Mouse (Mus musculus) cerebellum, postnatal 36 days (tissue): ENCODE data around the gene Olfr559.
A peak's percentile ranks its signal among the peaks of the same experiment; 100 is the strongest.

Experiments
- DNase-seq, 2 experiments: peaks; one replicate each; pipeline ENCODE4 v3.0.0; 2021 to 2022; ENCODE audit warnings: mixed read lengths in 2 of 2

Gene Olfr559

DNA sequence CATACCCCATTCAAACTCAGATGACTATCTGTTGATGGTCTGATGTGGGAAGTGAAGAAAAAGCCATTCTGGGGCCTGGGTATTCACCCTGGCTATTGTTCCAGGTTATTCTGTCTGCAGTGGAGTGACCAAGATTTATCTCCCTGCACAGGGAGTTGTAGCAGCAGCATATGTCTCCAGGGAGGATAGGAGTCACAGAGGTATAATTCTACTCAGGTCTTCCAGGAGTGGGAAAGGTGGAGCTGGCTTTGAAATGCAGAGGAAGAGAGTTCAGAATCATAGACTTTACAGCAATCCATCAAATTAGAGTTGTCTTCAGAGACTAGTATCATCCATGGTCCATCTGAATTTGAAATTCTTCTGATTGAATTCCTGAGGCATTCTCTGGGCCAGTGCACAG, at the start of gene Olfr559:
TSS of gene Olfr559 (minus strand) at position 101 of the 400 bp plus-strand sequence.
- DNase-seq = no peak

DNA sequence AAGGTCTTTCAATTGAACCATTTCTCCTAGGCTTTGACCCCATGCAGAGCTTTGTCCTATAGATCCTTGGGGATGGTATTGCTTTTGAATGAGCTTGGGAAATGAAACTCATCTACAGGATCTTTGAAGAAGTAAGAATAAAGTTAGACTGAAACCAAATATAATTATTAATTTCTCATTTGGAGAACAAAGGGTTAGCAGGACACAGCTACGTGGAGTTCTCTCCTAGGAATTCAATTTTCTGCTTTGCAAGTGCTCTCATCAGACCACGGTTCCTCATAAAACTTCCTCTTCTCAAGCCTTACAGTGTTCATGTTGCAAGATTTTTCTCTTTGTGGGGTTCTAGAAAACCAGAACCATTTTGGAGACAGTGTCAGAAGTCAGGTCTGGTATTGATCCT, 43.6 kb upstream of the Olfr559 start, which contains the start of gene Olfr561:
TSS of gene Olfr561 (plus strand) at position 301 of the 400 bp plus-strand sequence.
- DNase-seq = no peak

DNA sequence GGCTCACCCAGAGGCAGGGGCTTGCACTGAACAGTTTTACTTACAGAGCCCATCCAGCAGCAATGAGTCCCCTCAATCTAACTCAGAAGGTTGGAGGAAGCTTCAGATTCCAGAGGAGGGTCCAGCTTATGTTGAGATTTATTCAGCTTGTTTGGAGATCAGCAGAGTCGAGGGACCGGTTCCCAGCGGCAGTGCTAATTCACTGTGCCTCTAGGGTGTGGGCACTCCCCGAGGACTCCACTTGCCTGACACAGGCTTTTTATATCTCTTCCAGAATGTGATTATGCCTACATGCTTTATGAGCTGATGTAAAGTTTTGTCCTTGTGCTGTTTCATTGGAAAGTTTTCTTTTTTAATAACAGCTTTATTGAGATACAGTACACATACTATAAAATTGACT, 32.0 kb upstream of the Olfr559 start, which contains the start of the genes Olfr560 and Olfr78:
TSS of gene Olfr560 (minus strand) at position 101 of the 400 bp plus-strand sequence.
TSS of gene Olfr78 (minus strand) at position 206 of the 400 bp plus-strand sequence.
- no peak for DNase-seq

DNA sequence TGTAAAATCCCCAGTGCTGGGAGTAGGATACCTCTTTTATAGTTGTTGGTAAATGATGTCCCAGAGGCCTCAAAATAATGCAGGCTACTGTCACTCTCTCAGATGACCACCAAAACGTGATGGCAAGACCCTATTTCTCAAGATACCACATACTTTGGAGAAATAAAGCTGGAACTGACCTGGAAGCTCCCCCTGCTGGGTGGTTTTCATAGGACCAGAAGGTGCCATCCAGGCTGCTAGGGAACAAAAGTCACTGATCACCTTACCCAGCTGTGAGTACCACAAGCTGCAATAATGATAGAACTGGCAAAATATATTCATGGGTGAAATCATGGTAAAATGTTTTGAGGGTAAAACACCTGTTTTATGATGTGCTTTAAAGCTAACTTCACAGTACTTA, 24.8 kb upstream of the Olfr559 start:
- DNase-seq = no peak

DNA sequence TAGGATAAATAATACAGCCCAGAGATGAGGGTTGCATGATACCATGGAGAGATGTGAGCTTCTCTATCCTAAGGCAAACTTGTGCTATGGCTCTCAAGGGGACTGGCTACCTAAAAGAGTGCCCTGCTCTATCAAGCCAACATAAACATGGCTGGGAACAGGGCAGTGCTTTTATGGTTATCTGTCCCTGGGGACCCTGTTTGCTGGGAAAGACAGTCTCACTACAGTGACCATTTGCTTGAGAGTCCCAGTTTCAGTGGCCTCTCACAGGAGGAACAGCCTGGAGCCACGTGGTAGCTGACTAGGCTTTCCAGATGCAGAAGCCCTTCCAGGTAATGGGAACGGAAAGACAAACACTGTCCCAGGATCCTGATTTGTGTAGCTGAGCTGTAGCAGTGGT, 10.4 kb upstream of the Olfr559 start:
- DNase-seq = no peak

DNA sequence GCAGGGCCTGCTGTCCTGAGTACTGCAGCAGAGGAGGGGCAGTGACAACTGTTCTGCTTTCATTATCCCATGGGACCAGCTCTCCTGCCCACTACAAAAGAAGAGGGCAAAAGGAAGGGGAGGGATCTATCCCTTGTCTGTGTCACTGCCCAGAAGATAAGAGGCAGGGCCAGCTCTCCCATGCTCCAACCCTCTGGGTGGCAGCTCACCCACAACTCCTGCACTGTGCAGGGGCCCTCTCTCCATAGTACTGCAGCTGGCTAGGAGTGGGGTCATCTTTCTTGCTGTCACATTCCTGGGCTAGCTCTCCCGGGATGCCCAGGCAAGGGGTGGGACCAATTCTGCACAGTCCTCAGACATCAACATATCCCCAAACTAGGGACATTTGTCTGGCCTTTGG, 6.5 kb upstream of the Olfr559 start:
- no peak for DNase-seq

DNA sequence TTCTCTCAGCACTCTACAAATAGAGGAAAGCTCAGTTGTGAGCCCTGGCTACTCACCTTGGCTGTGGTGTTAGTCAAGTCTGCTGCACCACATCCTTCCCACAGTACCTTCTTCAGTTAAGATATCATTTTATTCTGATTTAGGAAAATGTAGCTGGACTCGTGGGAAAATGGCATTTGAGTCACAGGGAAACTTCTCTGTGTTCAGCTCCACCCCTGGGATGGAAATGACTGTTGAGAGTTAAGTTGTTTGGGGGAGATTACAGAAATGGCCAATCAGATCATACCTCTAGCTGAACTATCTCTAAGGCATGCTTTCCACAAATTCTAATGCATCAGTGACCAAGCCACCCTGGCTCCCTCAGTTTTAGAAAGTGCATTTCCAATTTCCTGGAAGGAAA, 8.3 kb downstream of the Olfr559 start, which contains the start of gene Olfr33:
TSS of gene Olfr33 (minus strand) at position 101 of the 400 bp plus-strand sequence.
- DNase-seq = no peak

DNA sequence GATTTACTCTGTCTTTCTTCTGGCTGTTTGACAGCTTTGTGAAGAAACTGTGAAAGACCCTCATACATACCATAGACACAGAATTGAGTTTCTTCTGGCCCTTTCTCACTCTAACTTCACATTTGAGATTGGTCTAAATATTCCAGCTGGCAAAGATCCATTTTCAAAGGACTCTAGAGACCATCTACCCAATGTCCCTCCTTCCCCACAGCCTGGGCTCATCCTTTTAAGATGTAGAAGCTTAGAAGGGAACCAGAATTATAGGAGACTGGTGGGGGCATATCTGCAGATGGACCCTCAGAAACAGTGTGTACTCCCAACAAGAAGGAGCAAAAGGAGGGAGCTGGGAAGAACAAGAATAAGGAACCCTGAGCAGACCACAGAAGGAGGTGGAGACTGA, 25.4 kb downstream of the Olfr559 start, which contains the start of gene Olfr558:
TSS of gene Olfr558 (plus strand) at position 301 of the 400 bp plus-strand sequence.
- DNase-seq = no peak

DNA sequence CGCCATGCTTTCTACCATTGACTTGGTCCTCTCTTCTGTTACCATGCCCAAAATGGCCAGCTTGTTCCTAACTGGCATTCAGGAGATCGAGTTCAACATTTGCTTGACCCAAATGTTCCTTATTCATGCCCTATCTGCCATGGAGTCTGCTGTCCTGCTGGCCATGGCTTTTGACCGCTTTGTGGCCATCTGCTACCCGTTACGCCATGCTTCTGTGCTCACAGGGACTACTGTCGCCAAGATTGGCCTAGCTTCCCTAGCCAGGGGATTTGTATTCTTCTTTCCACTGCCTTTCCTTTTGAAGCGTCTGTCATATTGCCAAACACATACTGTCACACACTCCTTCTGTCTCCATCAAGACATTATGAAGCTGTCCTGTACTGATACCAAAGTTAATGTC, 28.8 kb downstream of the Olfr559 start:
- peak; percentile 25 to 42 for DNase-seq

DNA sequence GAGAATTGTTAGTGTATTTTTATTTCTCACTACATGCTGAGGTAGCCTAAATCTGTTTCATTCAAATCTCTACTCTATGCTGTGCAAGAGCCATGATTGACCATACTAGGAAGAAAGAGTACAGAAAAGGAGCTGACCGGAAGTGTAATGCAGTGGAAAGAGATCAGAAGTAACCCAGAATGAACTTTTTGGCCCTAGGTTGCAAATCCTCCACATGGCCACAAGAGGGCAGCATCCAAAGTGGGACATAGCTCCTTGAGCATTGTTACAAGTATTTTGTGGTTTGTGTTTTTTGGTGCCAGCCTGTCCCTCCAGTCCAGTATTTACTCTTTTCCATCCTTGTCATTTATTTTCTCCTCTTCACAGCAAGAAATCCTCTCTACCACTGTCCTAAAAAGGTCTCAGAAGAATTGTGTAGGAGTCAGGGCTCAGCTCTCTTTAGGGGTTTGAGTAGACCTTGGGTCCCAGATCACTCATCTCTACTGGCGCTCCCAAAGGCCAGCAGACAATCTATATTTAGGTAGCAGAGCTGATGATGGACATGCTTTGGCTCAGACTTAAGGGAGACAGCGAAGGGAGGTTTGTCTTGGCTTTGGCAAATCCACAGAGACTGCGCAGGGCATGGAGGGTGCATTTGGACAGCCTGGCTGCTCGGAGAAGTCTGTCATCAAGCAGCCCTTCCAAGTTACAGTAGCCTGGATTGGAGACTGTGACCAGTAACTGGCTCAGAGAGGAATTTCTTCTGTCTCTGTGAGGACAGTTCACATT, 31.7 kb downstream of the Olfr559 start, which contains the start of gene Olfr557:
TSS of gene Olfr557 (plus strand) at position 553 of the 768 bp plus-strand sequence.
- peak; percentile 9 to 24 for DNase-seq

DNA sequence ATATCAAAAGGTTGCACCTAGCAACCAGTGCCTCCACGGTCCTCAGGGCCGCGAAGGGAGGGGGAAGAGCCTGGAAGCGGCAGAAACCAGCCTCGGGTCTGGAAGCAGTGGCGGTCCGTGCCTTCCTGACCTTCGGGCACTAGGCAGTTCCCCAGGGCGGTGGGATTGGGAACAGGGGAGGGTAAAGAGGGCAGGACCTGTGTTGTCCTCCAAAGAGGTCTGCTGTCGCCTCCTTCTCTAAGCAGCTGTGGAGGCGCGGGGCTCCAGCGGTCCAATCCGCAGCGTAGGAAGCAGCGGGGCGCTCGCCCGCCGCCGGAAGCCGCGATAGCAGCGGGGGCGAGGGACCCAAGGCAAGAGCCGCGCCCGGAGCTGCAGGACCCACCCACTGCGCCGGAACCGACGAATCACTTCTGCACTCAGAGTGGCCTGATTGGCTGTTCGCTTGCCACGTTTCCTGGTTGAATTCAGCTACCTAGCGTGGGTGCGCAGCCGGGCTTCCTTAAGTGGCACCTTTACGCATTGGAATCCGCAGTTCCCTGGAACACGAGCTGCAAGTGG, 40.3 kb downstream of the Olfr559 start, which contains the start of gene Trim68:
TSS of gene Trim68 (minus strand) at position 384 of the 558 bp plus-strand sequence.
- peak; percentile 70 to 72 for DNase-seq

DNA sequence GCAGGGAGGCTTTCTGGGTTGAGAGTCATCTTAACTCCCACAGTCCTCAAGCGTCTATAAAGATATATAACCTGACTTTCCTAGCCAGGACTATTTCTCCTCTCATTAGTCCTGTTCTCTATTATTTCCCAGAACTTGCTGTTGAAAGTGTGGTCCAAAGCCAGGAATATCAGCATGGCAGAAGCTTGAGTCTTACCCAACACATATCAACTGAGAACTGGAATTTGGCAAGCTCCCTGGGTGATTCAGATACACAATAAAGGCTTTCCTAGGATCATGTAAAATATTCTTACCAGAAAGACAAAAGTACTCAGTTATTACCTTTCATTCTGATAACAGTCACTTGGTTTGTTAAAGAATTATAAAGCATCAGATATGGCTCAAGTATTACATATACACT, 45.4 kb downstream of the Olfr559 start:
- no peak for DNase-seq

DNA sequence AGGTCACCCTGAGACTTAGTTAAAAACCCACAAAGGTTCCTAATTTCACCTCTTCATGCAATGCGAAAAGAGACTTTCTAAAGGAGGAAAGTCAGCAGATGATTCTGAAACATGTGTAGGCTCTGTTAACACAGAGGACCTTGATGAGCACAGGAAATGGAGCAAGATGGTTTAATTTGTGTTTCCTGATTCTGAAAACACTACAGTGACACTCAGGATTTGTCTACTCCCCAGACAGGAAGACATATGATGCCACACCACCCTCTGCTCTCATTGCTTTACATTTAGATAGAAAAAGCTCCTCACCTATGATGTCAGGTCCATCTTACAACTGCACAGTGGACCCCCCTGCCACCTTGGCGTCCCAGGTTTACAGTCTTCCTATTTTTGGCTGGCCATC, 51.1 kb downstream of the Olfr559 start:
- DNase-seq = no peak
